Mouse (Mus musculus) liver, postnatal 0 days (tissue): ENCODE results near the gene Osbpl3.

Source experiments
- CTCF ChIP-seq: sonication (generic); IDR thresholded peaks from 2 replicates; pipeline ENCODE4 v1.5.1; 2016; ENCODE audit warnings: antibody characterized with exemption, low read depth
- EP300 ChIP-seq: IDR thresholded peaks from 2 replicates; pipeline ENCODE4 v1.6.1; 2016; ENCODE audit warnings: antibody characterized with exemption, low read depth, mild to moderate bottlenecking

DNA sequence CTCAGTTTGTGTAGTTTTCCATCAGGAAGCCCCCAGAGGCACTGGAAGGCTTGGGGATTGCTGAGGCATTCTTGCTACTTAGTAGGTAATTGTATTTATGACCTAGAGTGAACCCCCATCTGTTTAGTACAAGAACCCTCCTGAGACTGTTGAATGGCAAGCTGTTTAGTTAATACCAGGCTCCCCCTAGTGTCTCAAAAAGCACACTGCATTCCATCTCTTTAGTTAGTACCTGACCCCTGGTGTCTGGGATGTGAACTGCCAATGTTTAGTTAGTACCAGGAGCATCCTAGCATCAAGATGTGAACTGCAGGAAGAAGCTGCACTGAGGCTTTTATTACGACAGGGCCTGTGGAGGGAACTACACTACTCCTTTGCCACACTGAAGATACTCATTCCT is 161.9 kb downstream of the Osbpl3 start:
- TF ChIP-seq CTCF (peak; percentile 99), EP300 (no peak)
